Mouse (Mus musculus) gastrocnemius, postnatal 4 days (tissue): Measurements from ENCODE around the gene E130208F15Rik. TPM values are rescaled to one million over a fixed set of nuclear protein-coding genes. Genes with fewer than 3 reads are reported as not detected.

ENCODE experiments used
- DNase-seq, 2 experiments: peaks; one replicate each; pipeline ENCODE4 v3.0.0; 2021 to 2022; ENCODE audit warnings: low spot score in 2 of 2, mixed read lengths in 2 of 2
- total RNA-seq, 2 experiments: library from RNA; stranded (reverse); gene quantifications; 2 replicates each; pipeline ENCODE4 v1.2.3; 2021

The E130208F15Rik gene
- total RNA-seq, 2 experiments from 2014 or later, result 1.2 to 1.4 TPM

GRCm38 (mm10) chr7:30332622-30333259, 11.2 kb downstream of the E130208F15Rik start:
- DNase-seq, result no peak

GRCm38 (mm10) chr7:30333436-30333835, 11.9 kb downstream of the E130208F15Rik start:
- DNase-seq, result peak in 1 of 2 experiments; percentile 39

DNA sequence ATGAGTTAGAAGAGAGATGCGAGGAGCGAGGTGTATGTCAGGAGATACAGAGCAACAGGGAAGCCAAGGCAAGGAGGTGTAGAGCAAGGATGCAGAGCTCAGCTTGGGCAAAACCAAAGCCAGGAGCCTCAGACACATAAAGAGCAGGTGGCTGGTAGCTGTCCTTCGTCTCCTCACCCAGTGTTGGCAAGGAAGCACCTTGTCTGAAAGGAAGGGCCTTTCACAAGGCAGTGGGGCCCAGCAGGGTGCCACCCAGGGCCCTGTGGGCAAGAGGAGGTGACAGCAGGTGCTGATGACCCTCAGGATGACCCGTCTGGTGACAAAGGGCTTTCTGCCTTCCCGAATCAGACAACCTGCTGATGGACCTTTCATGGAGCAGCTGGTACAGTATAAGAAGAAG, 13.0 kb downstream of the E130208F15Rik start:
- no peak for DNase-seq

- no peak for DNase-seq
These were observed 14.1 kb downstream of the E130208F15Rik start for GRCm38 (mm10) chr7:30335688-30336087.

DNA sequence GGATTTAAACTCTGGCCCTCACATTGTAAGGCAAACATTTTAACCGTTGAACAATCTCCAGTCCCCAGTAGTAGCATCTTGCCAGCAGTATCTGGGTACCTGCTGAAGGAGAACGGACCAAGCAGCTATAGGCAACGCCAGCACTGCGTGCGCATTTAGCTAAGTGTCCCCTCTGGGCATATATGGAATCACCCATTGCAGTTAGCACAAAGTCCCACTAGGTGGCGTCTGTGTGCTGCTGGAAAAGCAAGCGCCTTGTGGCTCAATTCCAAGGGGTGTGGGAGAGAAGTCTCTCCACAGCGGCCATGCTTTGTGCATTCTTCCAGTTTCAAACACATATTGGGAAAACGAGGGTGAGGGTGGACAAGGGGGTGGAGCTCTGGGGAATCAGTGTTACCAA, 14.8 kb downstream of the E130208F15Rik start:
- peak; percentile 75 to 89 for DNase-seq

DNA sequence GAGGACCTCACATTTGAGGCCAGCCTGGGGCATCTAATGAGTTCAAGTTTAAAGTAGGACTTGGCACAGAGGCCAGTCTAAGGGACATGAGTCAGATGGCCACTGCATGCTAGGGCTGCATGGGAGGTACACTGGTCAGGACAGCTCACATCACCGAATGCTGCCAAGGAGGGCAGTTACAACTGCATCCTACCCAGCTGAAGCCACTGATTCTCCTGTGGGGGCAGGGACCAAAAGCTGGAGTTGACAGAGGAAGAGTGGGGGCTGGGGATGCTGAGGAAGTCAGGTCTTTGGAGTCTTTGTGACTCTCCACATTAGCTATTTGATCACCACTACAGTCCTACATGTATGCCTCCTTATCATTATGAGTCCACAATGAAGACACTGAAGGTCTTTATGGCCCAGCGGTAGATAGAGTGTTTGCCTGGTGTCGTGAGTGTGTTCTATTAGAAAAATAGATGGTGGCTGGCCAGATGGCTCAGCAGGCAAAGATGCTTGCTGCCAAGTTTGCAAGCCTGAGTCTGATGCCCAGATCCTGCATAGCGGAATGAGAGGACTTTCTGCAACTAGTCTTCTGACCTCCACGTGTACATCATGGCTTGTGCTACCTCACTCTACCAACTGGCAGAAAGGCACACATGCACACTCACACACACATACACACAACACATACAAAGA, 18.0 kb downstream of the E130208F15Rik start:
- DNase-seq, result no peak

DNA sequence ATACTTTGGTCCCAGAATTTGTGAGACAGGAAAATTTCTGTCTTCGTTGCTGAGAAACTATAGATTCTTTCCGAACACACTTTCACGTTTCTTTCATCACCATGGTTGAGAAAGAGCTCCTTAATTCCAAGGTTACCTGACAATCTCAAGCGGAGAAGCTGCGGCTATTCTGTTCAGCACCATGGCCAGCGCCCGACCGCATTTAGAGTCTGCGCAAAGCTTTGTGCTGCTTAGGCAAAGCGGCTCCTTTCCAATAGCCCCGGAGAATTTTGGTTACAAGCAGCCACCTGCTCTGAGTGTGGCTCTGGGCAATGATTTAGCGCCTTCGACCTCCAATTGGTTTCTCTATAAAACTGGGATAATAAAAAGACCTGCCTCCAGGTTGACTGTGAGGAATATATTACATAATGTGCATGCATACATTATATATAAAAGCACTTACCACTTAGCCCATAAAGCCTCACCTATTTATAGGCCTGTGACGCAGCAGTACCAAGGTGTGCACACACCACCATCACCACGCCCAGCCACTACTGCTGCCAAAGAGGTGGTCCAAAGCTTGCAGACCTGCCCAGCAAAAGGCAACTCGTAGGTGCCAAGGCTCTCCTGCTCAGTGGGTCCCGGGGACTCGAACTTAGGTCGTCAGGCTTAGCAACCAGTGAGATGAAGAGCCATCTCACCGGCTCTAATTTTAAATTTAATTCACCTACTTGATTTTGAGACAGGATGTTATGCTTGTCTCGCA, 25.3 kb downstream of the E130208F15Rik start:
- DNase-seq, result peak in 1 of 2 experiments; percentile 76

GRCm38 (mm10) chr7:30347828-30348227, 26.3 kb downstream of the E130208F15Rik start:
- DNase-seq, result peak; percentile 51 to 62

- peak; percentile 51 to 68 for DNase-seq
These were observed 31.8 kb downstream of the E130208F15Rik start for GRCm38 (mm10) chr7:30353279-30353822.

DNA sequence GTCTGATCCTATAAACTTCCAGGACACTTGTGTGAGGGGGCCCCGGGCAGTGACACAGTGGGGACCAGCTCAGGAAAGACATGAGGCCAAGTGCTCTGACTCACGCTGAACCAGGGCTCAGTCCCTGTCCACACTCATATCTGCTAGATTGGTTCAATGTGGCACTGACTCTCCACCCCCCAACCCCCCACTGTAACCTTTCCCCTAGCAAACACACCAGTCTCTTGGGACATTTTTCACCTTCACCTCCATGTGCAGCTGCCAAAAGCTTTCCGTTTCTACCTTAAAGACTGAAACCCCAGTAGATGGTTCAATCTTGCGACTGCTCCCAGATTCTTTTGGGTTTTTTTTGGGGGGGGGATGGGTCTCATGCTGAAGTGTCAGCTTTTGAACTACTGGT, 32.5 kb downstream of the E130208F15Rik start:
- no peak for DNase-seq

DNA sequence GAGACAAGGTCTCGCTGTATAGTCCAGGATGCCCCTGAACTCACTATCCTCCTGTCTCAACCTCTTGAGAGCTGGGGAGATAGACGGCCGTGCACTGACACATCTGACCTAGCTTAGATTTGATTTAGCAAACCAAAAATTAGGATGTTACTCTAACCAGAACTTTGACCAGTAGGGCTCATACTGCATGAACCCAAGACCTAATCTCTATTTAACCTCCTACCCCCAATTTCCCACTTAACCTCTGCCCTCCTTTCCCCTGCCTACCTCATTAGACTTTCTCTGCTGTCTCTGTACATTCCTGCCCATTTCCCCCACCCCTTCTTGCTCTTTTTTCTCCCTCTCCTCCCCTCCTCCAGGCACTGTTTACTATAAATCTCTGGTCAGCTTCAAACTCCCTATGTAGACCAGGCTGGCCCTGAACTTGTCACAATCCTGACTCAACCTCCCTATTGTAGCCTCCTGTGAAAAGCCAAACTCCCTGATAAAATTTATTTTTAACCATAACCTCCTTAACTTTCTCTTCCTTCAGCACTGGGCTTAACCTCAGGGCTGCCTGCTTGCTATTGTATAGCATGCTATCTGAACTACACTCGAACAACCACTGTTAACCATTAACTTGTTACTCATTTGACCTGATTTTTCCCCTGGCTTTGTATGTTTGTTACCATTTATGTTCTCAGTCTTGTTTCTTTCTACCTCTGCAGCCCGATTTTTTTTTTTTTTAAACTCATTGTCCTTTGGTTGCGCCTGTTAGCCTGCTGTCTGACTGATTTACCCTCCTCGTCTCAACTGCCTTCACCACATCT, 37.0 kb downstream of the E130208F15Rik start:
- DNase-seq, result no peak

DNA sequence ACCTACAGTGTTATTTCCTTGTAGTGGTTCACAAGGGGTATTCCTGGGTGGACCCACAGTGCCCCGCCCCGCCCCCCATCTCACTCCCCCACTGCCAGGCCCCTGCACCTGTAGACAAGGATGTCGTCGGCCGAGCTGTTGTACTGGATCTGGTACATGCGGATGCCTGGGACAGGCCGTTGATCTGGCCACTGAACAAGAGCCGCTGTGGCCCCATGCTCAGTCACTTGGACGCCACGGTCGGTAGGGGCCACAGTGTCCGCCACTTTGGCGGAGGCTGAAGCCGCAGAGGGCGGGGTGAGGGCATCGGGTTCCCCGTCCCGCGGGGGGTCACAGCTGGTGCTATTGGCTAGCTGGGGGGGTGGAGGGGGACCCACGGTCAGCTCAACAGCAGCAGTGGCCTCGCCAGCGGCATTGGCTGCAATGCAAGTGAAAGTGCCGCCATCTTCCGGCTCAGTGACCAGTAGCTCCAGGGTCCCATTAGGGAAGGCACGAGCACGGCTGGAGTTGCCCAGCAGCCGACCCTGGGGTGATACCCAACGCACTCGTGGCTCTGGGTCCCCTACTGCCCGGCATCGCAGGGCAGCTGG, 37.8 kb downstream of the E130208F15Rik start:
- DNase-seq, result no peak

- no peak for DNase-seq
These were observed 38.5 kb downstream of the E130208F15Rik start for GRCm38 (mm10) chr7:30360028-30360427.

DNA sequence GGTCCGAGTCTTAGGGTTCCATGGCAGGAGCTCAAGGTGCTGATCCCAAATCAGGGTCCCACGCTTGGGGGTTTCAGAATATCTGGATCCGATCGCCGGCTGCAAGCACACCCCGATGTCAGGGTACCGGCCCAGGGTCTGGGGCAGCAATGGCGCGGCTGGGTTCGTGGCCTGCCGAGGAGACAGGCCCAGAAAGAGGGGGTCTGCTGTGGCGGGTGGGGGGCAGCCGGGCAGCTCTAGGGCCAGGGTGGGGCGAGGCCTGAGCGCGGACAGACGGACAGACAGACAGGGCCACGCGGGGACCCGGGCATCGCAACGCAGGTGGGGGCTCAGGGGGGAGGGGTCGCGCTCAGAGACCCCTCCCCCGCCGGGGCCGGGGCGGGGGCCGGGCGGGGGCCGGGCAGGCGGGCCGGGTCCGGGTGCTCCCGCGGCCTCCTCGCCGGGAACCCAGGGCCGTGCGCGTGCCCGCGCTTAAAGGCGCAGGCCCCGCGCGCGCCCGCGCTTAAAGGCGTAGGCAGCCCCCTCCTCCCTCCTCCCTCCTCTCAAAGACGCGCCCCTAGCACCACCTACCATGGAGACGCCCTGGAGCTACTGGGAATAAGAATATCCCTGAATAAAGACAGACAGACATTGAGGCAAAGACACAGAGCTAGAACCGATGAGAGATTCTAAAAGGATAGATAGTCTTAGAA, 41.3 kb downstream of the E130208F15Rik start, which contains the start of gene Lrfn3:
Gene Lrfn3 (minus strand): TSS at position 121 of the 692 bp plus-strand sequence.
- peak in 1 of 2 experiments; percentile 39 for DNase-seq

DNA sequence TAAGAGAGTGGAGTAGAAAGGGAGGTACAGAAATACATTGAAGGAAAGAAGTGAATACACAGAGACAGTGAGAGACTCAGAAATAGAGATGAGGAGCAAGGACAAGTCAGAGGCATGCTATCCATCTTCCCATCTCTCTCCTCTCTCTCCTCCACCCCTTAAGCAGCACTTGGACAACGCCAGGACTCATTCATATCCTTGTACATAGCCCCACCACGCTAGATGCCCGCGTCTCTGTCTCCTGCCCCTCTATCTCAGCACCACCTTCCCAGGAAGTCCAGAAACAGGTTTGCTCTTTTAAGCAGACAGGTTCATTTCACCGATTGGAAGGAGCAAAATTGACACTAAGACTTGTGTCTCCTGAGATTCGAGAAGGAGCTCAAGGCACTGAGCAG, 41.8 kb downstream of the E130208F15Rik start:
- DNase-seq, result no peak

GRCm38 (mm10) chr7:30367466-30367865, 45.9 kb downstream of the E130208F15Rik start:
- no peak for DNase-seq
